Comparison of ENCODE assay signal across 8 mouse cellular contexts in the genomic region with DNA sequence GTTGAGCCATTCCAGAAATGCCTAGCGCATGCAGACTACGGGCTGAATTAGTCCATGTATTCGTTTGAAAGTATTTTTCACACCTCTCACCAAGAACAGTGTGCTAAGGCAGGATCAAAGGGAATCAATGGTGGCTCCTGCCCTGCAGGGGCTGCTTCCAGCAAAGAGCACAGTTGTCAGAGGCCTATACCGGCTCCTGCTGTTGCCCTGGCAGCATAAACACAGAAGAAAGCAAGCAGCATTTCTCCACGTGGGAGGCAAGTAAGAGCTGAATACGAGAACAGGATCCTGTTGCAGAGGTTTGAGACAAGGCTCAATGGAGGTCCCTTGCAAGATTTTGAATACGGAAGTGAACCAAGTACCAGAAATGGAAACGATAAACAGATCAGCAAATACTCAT.
DNase-seq lines count a peak whose midpoint lies in the region; ATAC-seq and TF ChIP-seq lines count a peak whose summit lies in the region.

No protein-coding gene starts in this region.

- no peaks in the 10 kb centered on the region for H3K27me3 ChIP-seq in forebrain, postnatal 0 days (ENCODE audit: insufficient read depth, low read length)
- no peaks in the 10 kb centered on the region for H3K27me3 ChIP-seq in hindbrain, embryonic 12.5 days
- no peaks in the 10 kb centered on the region for H3K27me3 ChIP-seq in midbrain, postnatal 0 days (ENCODE audit: insufficient read depth, low read length)
- no peaks in the 10 kb centered on the region for H3K27me3 ChIP-seq in limb, embryonic 10.5 days (ENCODE audit: low read depth, poor library complexity, severe bottlenecking)

- DNase-seq in left cerebral cortex, postnatal 14 days (ENCODE audit: low spot score in 2 of 2): peak; percentile 31 to 68
- DNase-seq in left cerebral cortex, adult 18-20 months (ENCODE audit: low spot score in 2 of 2): no peak
- DNase-seq in forebrain, postnatal 0 days: peak; percentile 28
- peak; percentile 22 for DNase-seq in midbrain, postnatal 0 days (ENCODE audit: low spot score)
- DNase-seq in limb, embryonic 10.5 days (ENCODE audit: low spot score): no peak
- DNase-seq in lung, postnatal 4 days: no peak
- no peak for DNase-seq in gastrocnemius, postnatal 10 days

- no peak overlapping the region for H3K27ac ChIP-seq in forebrain, postnatal 0 days (ENCODE audit: low read depth, low read length)
- no peak overlapping the region for H3K27ac ChIP-seq in hindbrain, embryonic 12.5 days
- 0 out of 2 replicates have a peak overlapping the region, but pooled peaks have one; percentile 20 for H3K27ac ChIP-seq in midbrain, postnatal 0 days (ENCODE audit: low read depth, low read length)
- no peak overlapping the region for H3K27ac ChIP-seq in limb, embryonic 10.5 days

- no peak overlapping the region for H3K4me3 ChIP-seq in forebrain, postnatal 0 days (ENCODE audit: low read depth, low read length)
- no peak overlapping the region for H3K4me3 ChIP-seq in hindbrain, embryonic 12.5 days
- H3K4me3 ChIP-seq in midbrain, postnatal 0 days (ENCODE audit: low read depth, low read length): no peak overlapping the region
- H3K4me3 ChIP-seq in limb, embryonic 10.5 days: no peak overlapping the region

- TF ChIP-seq CTCF in forebrain, postnatal 0 days (IDR thresholded peaks at IDR 0.05; ENCODE audit: low read depth): no peak
- TF ChIP-seq CTCF in midbrain, postnatal 0 days (IDR thresholded peaks at IDR 0.05): no peak

- H3K9ac ChIP-seq in forebrain, postnatal 0 days: no peak overlapping the region
- H3K9ac ChIP-seq in hindbrain, embryonic 12.5 days: no peak overlapping the region
- no peak overlapping the region for H3K9ac ChIP-seq in midbrain, postnatal 0 days (replicated peaks; ENCODE audit: low read length, poor library complexity, severe bottlenecking)

- 44% methylated on average over 8 of the region's 8 CpGs for WGBS in forebrain, postnatal 0 days
- 40% methylated on average over 8 of the region's 8 CpGs for WGBS in hindbrain, embryonic 12.5 days
- 19% methylated on average over 8 of the region's 8 CpGs for WGBS in midbrain, postnatal 0 days
- 44% methylated on average over 8 of the region's 8 CpGs for WGBS in limb, embryonic 10.5 days

- intact Hi-C loops in left cerebral cortex, postnatal 14 days (cut with DNase I): loop anchor here (2.0 to 5.0 kb wide), 3 partner anchors 82 to 732 kb away; a partner anchor contains a TSS

- H3K4me2 ChIP-seq in forebrain, postnatal 0 days (ENCODE audit: low read depth): no peak overlapping the region
- H3K4me2 ChIP-seq in hindbrain, embryonic 12.5 days (replicated peaks): no peak overlapping the region
- no peak overlapping the region for H3K4me2 ChIP-seq in midbrain, postnatal 0 days (ENCODE audit: low read depth, low read length, poor library complexity, severe bottlenecking)

- peak; percentile 56 for ATAC-seq in forebrain, postnatal 0 days
- 0 out of 2 replicates have a peak, but pooled peaks have one; percentile 39 for ATAC-seq in hindbrain, embryonic 12.5 days (ENCODE audit: low FRiP score)
- ATAC-seq in midbrain, postnatal 0 days (ENCODE audit: low FRiP score): peak; percentile 61

- no peaks in the 10 kb centered on the region for H3K9me3 ChIP-seq in forebrain, postnatal 0 days (ENCODE audit: low read length)
- H3K9me3 ChIP-seq in hindbrain, embryonic 12.5 days (replicated peaks): no peaks in the 10 kb centered on the region
- no peaks in the 10 kb centered on the region for H3K9me3 ChIP-seq in midbrain, postnatal 0 days (ENCODE audit: low read length)
- no peaks in the 10 kb centered on the region for H3K9me3 ChIP-seq in limb, embryonic 10.5 days (replicated peaks)

- H3K36me3 ChIP-seq in forebrain, postnatal 0 days (ENCODE audit: insufficient read depth): no peaks in the 10 kb centered on the region
- H3K36me3 ChIP-seq in hindbrain, embryonic 12.5 days: no peaks in the 10 kb centered on the region
- no peaks in the 10 kb centered on the region for H3K36me3 ChIP-seq in midbrain, postnatal 0 days (ENCODE audit: insufficient read depth, low read length)
- no peaks in the 10 kb centered on the region for H3K36me3 ChIP-seq in limb, embryonic 10.5 days

- H3K4me1 ChIP-seq in forebrain, postnatal 0 days (ENCODE audit: insufficient read depth): no peaks in the 10 kb centered on the region
- H3K4me1 ChIP-seq in hindbrain, embryonic 12.5 days: no peaks in the 10 kb centered on the region
- H3K4me1 ChIP-seq in midbrain, postnatal 0 days (ENCODE audit: insufficient read depth, low read length): 0 out of 2 replicates have a peak, but pooled peaks cover 3% of the 10 kb centered on the region
- 0 out of 2 replicates have a peak, but pooled peaks cover 6% of the 10 kb centered on the region for H3K4me1 ChIP-seq in limb, embryonic 10.5 days

Comparison
In these comparisons a context has a peak if more than half of its experiments do, and no peak if none do; other contexts are left out.
1. DNase-seq: peak in left cerebral cortex, postnatal 14 days (2 of 2), forebrain, postnatal 0 days (single experiment) and midbrain, postnatal 0 days (single experiment); none in left cerebral cortex, adult 18-20 months (0 of 2), limb, embryonic 10.5 days (single experiment), lung, postnatal 4 days (0 of 2) and gastrocnemius, postnatal 10 days (single experiment).
2. Peak in every context shown above with its lines, with median percentiles within 50 percentile points of each other: ATAC-seq.